Mouse (Mus musculus) embryonic facial prominence, embryonic 14.5 days (tissue): ENCODE results near the gene Stxbp5. TPM values are rescaled to one million over a fixed set of nuclear protein-coding genes. Genes with fewer than 3 reads are reported as not detected.

Experiments
- ATAC-seq: fragments of 200-750 bp; cut with Nextera tagmentation; 2 replicates; pipeline ENCODE4 v1.8.0; 2017; ENCODE audit warnings: low read depth, moderate number of reproducible peaks, moderate TSS enrichment
- DNase-seq: peaks from one replicate; pipeline ENCODE4 v3.0.0-alpha.2; 2015; ENCODE audit warnings: low spot score
- H3K27ac ChIP-seq: fragments of 300-500 bp; sonication (generic); replicated peaks from 2 replicates; pipeline ENCODE4 v1.5.1; 2014; ENCODE audit warnings: low read depth, mild to moderate bottlenecking, low read length, moderate library complexity
- H3K27me3 ChIP-seq: fragments of 300-500 bp; sonication (generic); replicated peaks from 2 replicates; pipeline ENCODE4 v1.6.1; 2014; ENCODE audit warnings: low read length; ENCODE audit not compliant: control insufficient read depth, insufficient read depth
- H3K36me3 ChIP-seq: fragments of 300-500 bp; sonication (generic); 2 replicates; pipeline ENCODE4 v1.6.1; 2014; ENCODE audit warnings: low read length, mixed read lengths; ENCODE audit not compliant: control insufficient read depth, insufficient read depth
- H3K4me1 ChIP-seq: fragments of 300-500 bp; sonication (generic); 2 replicates; pipeline ENCODE4 v1.6.1; 2014; ENCODE audit warnings: antibody characterized with exemption, low read length; ENCODE audit not compliant: control insufficient read depth, insufficient read depth
- H3K4me2 ChIP-seq: fragments of 300-500 bp; sonication (generic); 2 replicates; pipeline ENCODE4 v1.6.1; 2014; ENCODE audit warnings: low read depth, mild to moderate bottlenecking, low read length, moderate library complexity, mixed read lengths
- H3K4me3 ChIP-seq: fragments of 300-500 bp; sonication (generic); 2 replicates; pipeline ENCODE4 v1.5.1; 2014; ENCODE audit warnings: low read depth, mild to moderate bottlenecking, low read length
- H3K9ac ChIP-seq: fragments of 300-500 bp; sonication (generic); 2 replicates; pipeline ENCODE4 v1.6.1; 2014; ENCODE audit warnings: low read depth, mild to moderate bottlenecking, low read length, moderate library complexity, mixed read lengths
- H3K9me3 ChIP-seq: fragments of 300-500 bp; sonication (generic); 2 replicates; pipeline ENCODE4 v1.6.1; 2016; ENCODE audit warnings: low read length; ENCODE audit not compliant: control insufficient read depth
- WGBS: fragments of 180-500 bp; shearing (Covaris S2); extraction: QIAGEN DNeasy Blood & Tissue Kit; methylation state at CpG from one replicate; pipeline ENCODE4 v1.1.7; 2014; 5-methylcytosine and 5-hydroxymethylcytosine counted together
- polyA plus RNA-seq: library from polyadenylated mRNA; unstranded; fragments of >200 nt; fragmentation: Nextera tagmentation; extraction: Ambion mirVana; gene quantifications from 2 replicates; pipeline ENCODE4 v1.2.1, GENCODE M21; 2014

Stxbp5 gene
- polyA plus RNA-seq, 1 experiment from 2014 or later, result 7.4 TPM

DNA sequence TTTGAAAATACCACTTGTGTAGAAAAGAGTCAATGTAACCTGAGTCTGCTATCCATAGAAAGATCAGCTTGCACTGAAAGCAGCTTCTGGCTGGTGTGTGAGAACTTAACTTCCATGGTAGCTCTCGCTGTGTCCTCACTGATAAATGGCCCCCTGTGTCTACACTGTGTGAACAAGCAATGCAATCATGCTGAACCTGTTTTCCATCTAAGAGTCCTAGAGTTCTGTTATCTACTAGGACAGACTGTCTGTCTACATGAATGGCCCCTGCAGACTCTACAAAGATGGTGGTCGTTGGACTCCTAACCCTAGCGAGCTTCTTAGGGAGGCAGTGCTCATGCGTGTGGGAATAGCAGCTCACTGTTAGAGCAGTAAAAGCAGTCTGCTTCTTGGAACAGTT lies 65.9 kb downstream of the Stxbp5 start:
- WGBS, result 85% methylated on average over 4 of the region's 4 CpGs
- ATAC-seq, result no peak
- no peak overlapping the region for H3K9ac ChIP-seq

GRCm38 (mm10) chr10:9832937-9833336 lies 67.9 kb downstream of the Stxbp5 start:
- no peak overlapping the region for H3K4me2 ChIP-seq
- no peaks in the 10 kb centered on the region for H3K4me1 ChIP-seq
- 78% methylated on average over 4 of the region's 4 CpGs for WGBS
- DNase-seq, result no peak
- no peak for ATAC-seq
- H3K27ac ChIP-seq, result no peak overlapping the region
- H3K9ac ChIP-seq, result no peak overlapping the region
- no peak overlapping the region for H3K4me3 ChIP-seq
- no peaks in the 10 kb centered on the region for H3K9me3 ChIP-seq
- H3K27me3 ChIP-seq, result no peaks in the 10 kb centered on the region
- H3K36me3 ChIP-seq, result peaks cover 5% of the 10 kb centered on the region; the same call in 1 of the 2 replicates

More for the DNA sequence above, 65.9 kb downstream of the Stxbp5 start:
- H3K36me3 ChIP-seq, result peaks cover 5% of the 10 kb centered on the region; the same call in 1 of the 2 replicates
- H3K27me3 ChIP-seq, result no peaks in the 10 kb centered on the region
- no peak for DNase-seq
- no peak overlapping the region for H3K4me3 ChIP-seq
- no peak overlapping the region for H3K4me2 ChIP-seq
- no peak overlapping the region for H3K27ac ChIP-seq
- H3K4me1 ChIP-seq, result no peaks in the 10 kb centered on the region
- H3K9me3 ChIP-seq, result no peaks in the 10 kb centered on the region

DNA sequence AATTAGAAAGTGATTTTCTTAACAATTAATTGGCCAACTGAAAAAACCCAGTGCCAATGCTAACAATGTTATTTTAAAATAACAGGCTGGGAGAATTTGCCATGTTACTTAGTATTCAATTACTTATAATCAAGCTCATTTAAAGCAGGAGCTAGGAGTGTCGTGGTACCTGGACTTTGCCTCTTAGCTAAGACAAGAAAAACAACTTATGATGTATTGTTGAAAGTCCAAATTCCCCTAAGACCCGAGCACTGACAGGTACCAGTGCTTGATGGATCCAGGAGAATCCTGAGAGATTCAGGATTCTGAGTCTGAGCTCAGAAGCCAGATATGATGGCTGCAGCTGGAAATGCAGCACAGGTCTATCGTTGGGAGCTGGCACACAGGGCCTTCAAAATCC lies 71.1 kb downstream of the Stxbp5 start:
- Histone ChIP-seq H3K27me3 (no peaks in the 10 kb centered on the region), H3K27ac (no peak overlapping the region), H3K9me3 (no peaks in the 10 kb centered on the region), H3K36me3 (0 out of 2 replicates have a peak, but pooled peaks cover 5% of the 10 kb centered on the region), H3K4me3 (no peak overlapping the region), H3K4me1 (no peaks in the 10 kb centered on the region), H3K4me2 (no peak overlapping the region), H3K9ac (no peak overlapping the region)
- no peak for ATAC-seq
- 84% methylated on average over 3 of the region's 3 CpGs for WGBS
- no peak for DNase-seq

DNA sequence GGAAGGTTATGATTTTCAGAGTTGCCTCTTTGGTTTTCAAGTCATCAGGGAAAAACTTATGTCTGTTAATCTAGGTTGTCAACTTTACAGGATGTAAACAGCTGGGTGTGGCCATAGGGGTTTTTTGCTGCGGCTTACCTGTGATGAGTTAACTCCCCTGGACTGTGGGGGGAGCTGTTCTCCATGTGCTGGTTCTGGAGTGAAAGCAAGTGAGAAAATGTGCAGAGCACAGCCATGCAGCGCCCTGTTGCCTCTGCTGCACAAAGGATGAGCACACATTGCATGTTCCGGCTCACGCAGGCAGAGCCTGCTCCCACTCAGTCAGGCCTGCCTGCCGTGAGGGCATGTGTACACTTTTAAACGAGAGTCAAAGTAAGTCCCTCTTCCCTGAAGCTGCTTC lies 79.6 kb downstream of the Stxbp5 start:
- no peak overlapping the region for H3K4me3 ChIP-seq
- H3K4me2 ChIP-seq, result no peak overlapping the region
- no peak overlapping the region for H3K9ac ChIP-seq
- no peaks in the 10 kb centered on the region for H3K27me3 ChIP-seq
- H3K27ac ChIP-seq, result no peak overlapping the region
- H3K36me3 ChIP-seq, result no peaks in the 10 kb centered on the region
- H3K4me1 ChIP-seq, result no peaks in the 10 kb centered on the region
- DNase-seq, result peak; percentile 9
- no peaks in the 10 kb centered on the region for H3K9me3 ChIP-seq
- no peak for ATAC-seq
- WGBS, result 60% methylated on average over 6 of the region's 6 CpGs

GRCm38 (mm10) chr10:9818574-9818973 lies 82.3 kb downstream of the Stxbp5 start:
- Histone ChIP-seq H3K27me3 (no peaks in the 10 kb centered on the region), H3K4me1 (no peaks in the 10 kb centered on the region), H3K4me2 (no peak overlapping the region), H3K9me3 (no peaks in the 10 kb centered on the region), H3K9ac (no peak overlapping the region), H3K36me3 (no peaks in the 10 kb centered on the region), H3K27ac (no peak overlapping the region), H3K4me3 (no peak overlapping the region)
- 94% methylated on average over 7 of the region's 7 CpGs for WGBS
- ATAC-seq (no peak), DNase-seq (no peak)

- no peak; the same call in 1 of the 2 replicates for ATAC-seq
- H3K9ac ChIP-seq, result no peak overlapping the region
- no peaks in the 10 kb centered on the region for H3K4me1 ChIP-seq
- WGBS, result 84% methylated on average over 4 of the region's 4 CpGs
- H3K4me2 ChIP-seq, result no peak overlapping the region
- no peak overlapping the region for H3K4me3 ChIP-seq
- peak; percentile 14 for DNase-seq
- no peak overlapping the region for H3K27ac ChIP-seq
- no peaks in the 10 kb centered on the region; the same call in 1 of the 2 replicates for H3K36me3 ChIP-seq
- H3K9me3 ChIP-seq, result no peaks in the 10 kb centered on the region
- no peaks in the 10 kb centered on the region for H3K27me3 ChIP-seq
These were observed 87.0 kb downstream of the Stxbp5 start for GRCm38 (mm10) chr10:9813926-9814325.

DNA sequence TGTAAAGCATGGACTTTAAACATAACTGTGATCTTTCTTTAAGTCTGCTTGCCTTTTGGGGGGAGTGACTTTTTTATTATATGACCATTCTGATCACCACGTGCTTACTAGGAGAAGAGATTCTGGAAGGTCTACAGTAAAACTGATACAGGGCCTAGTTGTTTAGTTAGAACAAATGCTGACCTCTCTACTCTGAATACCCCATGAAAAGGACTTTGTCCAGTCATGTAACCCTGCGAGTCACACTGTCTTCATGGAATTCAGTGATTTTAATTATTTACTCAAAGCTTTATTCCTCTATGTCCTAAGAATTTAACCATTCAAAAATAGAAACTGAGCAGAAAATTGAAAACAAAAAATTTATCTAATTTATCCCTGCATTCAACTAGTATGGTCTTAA lies 93.3 kb downstream of the Stxbp5 start:
- WGBS, result 84% methylated on average over 2 of the region's 2 CpGs
- Histone ChIP-seq H3K9me3 (no peaks in the 10 kb centered on the region), H3K4me2 (no peak overlapping the region), H3K27me3 (no peaks in the 10 kb centered on the region), H3K27ac (no peak overlapping the region), H3K36me3 (no peaks in the 10 kb centered on the region; the same call in 1 of the 2 replicates), H3K9ac (no peak overlapping the region), H3K4me1 (no peaks in the 10 kb centered on the region), H3K4me3 (no peak overlapping the region)
- ATAC-seq, result no peak
- DNase-seq, result no peak

DNA sequence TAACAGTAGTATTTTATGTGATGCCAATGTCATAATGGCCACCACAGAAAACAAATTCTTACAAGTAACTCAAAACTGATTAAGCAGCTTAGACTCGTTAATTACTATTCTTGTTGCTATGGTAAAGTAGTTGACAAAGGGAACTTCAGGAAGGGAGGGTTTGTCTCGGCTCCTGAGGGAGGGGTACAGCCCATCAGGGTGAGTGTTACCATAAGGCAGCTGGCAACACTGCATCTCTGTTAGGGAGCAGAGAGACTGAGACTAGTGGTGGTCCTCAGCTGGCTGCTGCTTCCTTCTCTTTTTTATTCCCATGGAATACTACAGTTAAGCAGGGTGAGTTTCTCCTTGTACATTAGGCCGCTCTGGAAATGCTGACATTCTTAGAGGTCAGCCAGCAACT lies 95.5 kb downstream of the Stxbp5 start:
- DNase-seq, result no peak
- no peak overlapping the region for H3K27ac ChIP-seq
- no peaks in the 10 kb centered on the region for H3K4me1 ChIP-seq
- H3K9ac ChIP-seq, result no peak overlapping the region
- H3K4me2 ChIP-seq, result no peak overlapping the region
- no peaks in the 10 kb centered on the region for H3K9me3 ChIP-seq
- no peak overlapping the region for H3K4me3 ChIP-seq
- WGBS, result 55% methylated on average over 3 of the region's 3 CpGs
- H3K36me3 ChIP-seq, result no peaks in the 10 kb centered on the region; the same call in 1 of the 2 replicates
- H3K27me3 ChIP-seq, result no peaks in the 10 kb centered on the region
- ATAC-seq, result no peak

GRCm38 (mm10) chr10:9803126-9803525 lies 97.8 kb downstream of the Stxbp5 start:
- H3K27ac ChIP-seq, result no peak overlapping the region
- no peak for DNase-seq
- no peaks in the 10 kb centered on the region for H3K9me3 ChIP-seq
- no peak overlapping the region for H3K4me3 ChIP-seq
- 0 out of 2 replicates have a peak, but pooled peaks cover 10% of the 10 kb centered on the region for H3K36me3 ChIP-seq
- H3K9ac ChIP-seq, result no peak overlapping the region
- H3K4me1 ChIP-seq, result no peaks in the 10 kb centered on the region
- no peaks in the 10 kb centered on the region for H3K27me3 ChIP-seq
- H3K4me2 ChIP-seq, result no peak overlapping the region
- ATAC-seq, result no peak
- 37% methylated on average over 2 of the region's 2 CpGs for WGBS
